Mouse (Mus musculus) myocyte (in vitro differentiated cells): ENCODE data around the gene Slc4a1.

Experiments used
- CEBPB ChIP-seq: IDR thresholded peaks from 2 replicates; pipeline ENCODE4 v1.6.1; 2011; ENCODE audit warnings: mild to moderate bottlenecking, moderate library complexity; ENCODE audit not compliant: poor library complexity, insufficient read depth, severe bottlenecking
- E2F4 ChIP-seq: IDR thresholded peaks from one replicate; pipeline ENCODE4 v1.6.1; 2011; ENCODE audit warnings: mild to moderate bottlenecking, control low read depth, moderate library complexity; ENCODE audit not compliant: insufficient read depth
- MYOD1 ChIP-seq, 3 experiments: IDR thresholded peaks; one replicate each; pipeline ENCODE4 v1.6.1; 2011; ENCODE audit warnings: control low read depth in 2 of 3, low read depth in 2 of 3, mild to moderate bottlenecking in 2 of 3, moderate library complexity in 1 of 3; ENCODE audit not compliant: insufficient read length in 2 of 3, control insufficient read depth in 1 of 3
- POLR2A ChIP-seq: IDR thresholded peaks from one replicate; pipeline ENCODE4 v1.6.1; 2011; ENCODE audit warnings: low read depth, mild to moderate bottlenecking, control low read depth, moderate library complexity; ENCODE audit not compliant: insufficient read length
- POLR2AphosphoS2 ChIP-seq: IDR thresholded peaks from one replicate; pipeline ENCODE4 v1.6.1; 2011; ENCODE audit warnings: low read depth, control low read depth; ENCODE audit not compliant: insufficient read length
- REST ChIP-seq: IDR thresholded peaks from one replicate; pipeline ENCODE4 v1.6.1; 2011; ENCODE audit warnings: mild to moderate bottlenecking, control low read depth, moderate library complexity; ENCODE audit not compliant: insufficient read depth, insufficient read length
- SRF ChIP-seq: IDR thresholded peaks from one replicate; pipeline ENCODE4 v1.6.1; 2011; ENCODE audit warnings: low read depth; ENCODE audit not compliant: control insufficient read depth, insufficient read length
- TCF12 ChIP-seq: IDR thresholded peaks from one replicate; pipeline ENCODE4 v1.6.1; 2011; ENCODE audit warnings: mild to moderate bottlenecking, control low read depth; ENCODE audit not compliant: poor library complexity, insufficient read depth, severe bottlenecking
- USF1 ChIP-seq: IDR thresholded peaks from one replicate; pipeline ENCODE4 v1.6.1; 2011; ENCODE audit warnings: low read depth, mild to moderate bottlenecking, control low read depth, moderate library complexity

GRCm38 (mm10) chr11:102329518-102329917 lies 36.5 kb downstream of the Slc4a1 start:
- TF ChIP-seq CEBPB (no peak), REST (no peak), TCF12 (no peak), USF1 (no peak), POLR2A (no peak), MYOD1 (IDR thresholded peaks at IDR 0.05; ENCODE audit: control insufficient read depth in 1 of 3, insufficient read length in 2 of 3, low read depth in 2 of 3) (no peak), SRF (no peak), E2F4 (no peak), POLR2AphosphoS2 (no peak)
